Mouse (Mus musculus) CH12.LX (cell line): ENCODE measurements around the gene Catsper2. TPM values are rescaled to one million over a fixed set of nuclear protein-coding genes. Genes with fewer than 3 reads are reported as not detected.

ENCODE experiments used
- DNase-seq: peaks from one replicate; pipeline ENCODE4 v3.0.0-alpha.2; 2013; ENCODE audit errors: extremely low read depth
- H3K27ac ChIP-seq: 2 replicates; pipeline ENCODE4 v1.5.1; 2012; ENCODE audit warnings: low read depth, mild to moderate bottlenecking, control low read depth, moderate library complexity; ENCODE audit not compliant: insufficient read depth
- H3K27me3 ChIP-seq: replicated peaks from 2 replicates; pipeline ENCODE3; 2012; ENCODE audit warnings: inconsistent platforms
- H3K36me3 ChIP-seq, 2 experiments: replicated peaks in 1 of 2; 2 replicates each; pipeline versions ENCODE3 to v1.6.1; 2012; ENCODE audit warnings: inconsistent platforms in 1 of 2, low read length in 1 of 2, mild to moderate bottlenecking in 1 of 2, mixed read lengths in 1 of 2, moderate library complexity in 1 of 2; ENCODE audit not compliant: control insufficient read depth in 1 of 2, insufficient read depth in 1 of 2
- H3K4me1 ChIP-seq, 2 experiments: 2 replicates each; pipeline ENCODE4 v1.6.1; 2012; ENCODE audit warnings: inconsistent platforms in 1 of 2, moderate library complexity in 1 of 2; ENCODE audit not compliant: insufficient read depth in 2 of 2, control insufficient read depth in 1 of 2
- H3K4me2 ChIP-seq: 2 replicates; pipeline ENCODE4 v1.6.1; 2012; ENCODE audit warnings: low read depth, mild to moderate bottlenecking, control low read depth; ENCODE audit not compliant: poor library complexity, insufficient read depth, severe bottlenecking
- H3K4me3 ChIP-seq, 3 experiments: fragments of 150-350 bp in 1 of 3; sonication (generic) in 1 of 3; replicated peaks in 1 of 3; 2 replicates each; pipeline versions ENCODE3 to v1.5.1; 2011 to 2012; ENCODE audit warnings: low read depth in 2 of 3, low read length in 2 of 3, mild to moderate bottlenecking in 2 of 3, moderate library complexity in 2 of 3, control low read depth in 1 of 3, improper control_type of control experiment in 1 of 3, inconsistent platforms in 1 of 3, mixed read lengths in 1 of 3; ENCODE audit not compliant: poor library complexity in 1 of 3
- H3K79me2 ChIP-seq: replicated peaks from 2 replicates; pipeline ENCODE4 v1.6.1; 2012; ENCODE audit warnings: mild to moderate bottlenecking, moderate library complexity; ENCODE audit not compliant: control insufficient read depth, poor library complexity, insufficient read depth, severe bottlenecking; ENCODE audit errors: extremely low read depth
- H3K9ac ChIP-seq: 2 replicates; pipeline ENCODE4 v1.6.1; 2012; ENCODE audit warnings: low read depth, mild to moderate bottlenecking, control low read depth, moderate library complexity; ENCODE audit not compliant: insufficient read depth
- H3K9me3 ChIP-seq: replicated peaks from 2 replicates; pipeline ENCODE3; 2012; ENCODE audit warnings: low read length, inconsistent platforms, mixed read lengths
- BHLHE40 ChIP-seq: IDR thresholded peaks from 2 replicates; pipeline ENCODE4 v1.6.1; 2011; ENCODE audit warnings: mild to moderate bottlenecking, low read depth, low read length, improper control_type of control experiment
- CHD1 ChIP-seq: IDR thresholded peaks from 2 replicates; pipeline ENCODE4 v1.6.1; 2012; ENCODE audit warnings: low read depth, low read length, improper control_type of control experiment, inconsistent platforms
- CHD2 ChIP-seq: IDR thresholded peaks from 2 replicates; pipeline ENCODE4 v1.6.1; 2011; ENCODE audit warnings: low read length, improper control_type of control experiment
- ELF1 ChIP-seq: IDR thresholded peaks from 2 replicates; pipeline ENCODE4 v1.6.1; 2014; ENCODE audit warnings: low read depth, mild to moderate bottlenecking, inconsistent platforms, low read length, improper control_type of control experiment
- EP300 ChIP-seq: IDR thresholded peaks from 2 replicates; pipeline ENCODE4 v1.6.1; 2011; ENCODE audit warnings: low read length, improper control_type of control experiment
- ETS1 ChIP-seq: conservative IDR thresholded peaks from 2 replicates; pipeline ENCODE4 v1.6.1; 2012; ENCODE audit warnings: low read depth, mild to moderate bottlenecking, inconsistent platforms, low read length, improper control_type of control experiment, moderate library complexity
- IRF4 ChIP-seq: IDR thresholded peaks from 2 replicates; pipeline ENCODE4 v1.6.1; 2014; ENCODE audit warnings: low read depth, mild to moderate bottlenecking, inconsistent platforms, low read length, improper control_type of control experiment
- KAT2A ChIP-seq: IDR thresholded peaks from 2 replicates; pipeline ENCODE4 v1.6.1; 2012; ENCODE audit warnings: low read length, improper control_type of control experiment, inconsistent platforms; ENCODE audit not compliant: insufficient replicate concordance
- MAFK ChIP-seq: IDR thresholded peaks from 2 replicates; pipeline ENCODE4 v1.6.1; 2011; ENCODE audit warnings: low read length, improper control_type of control experiment; ENCODE audit not compliant: insufficient replicate concordance
- MAX ChIP-seq: IDR thresholded peaks from 2 replicates; pipeline ENCODE4 v1.6.1; 2011; ENCODE audit warnings: low read length, improper control_type of control experiment
- MXI1 ChIP-seq: IDR thresholded peaks from 2 replicates; pipeline ENCODE4 v1.6.1; 2011; ENCODE audit warnings: mild to moderate bottlenecking, low read depth, low read length, improper control_type of control experiment
- MYC ChIP-seq: IDR thresholded peaks from 2 replicates; pipeline ENCODE4 v1.6.1; 2011; ENCODE audit warnings: low read depth, mild to moderate bottlenecking, improper control_type of control experiment, low read length
- POLR2A ChIP-seq: IDR thresholded peaks from 2 replicates; pipeline ENCODE4 v1.6.1; 2011; ENCODE audit warnings: low read depth, mild to moderate bottlenecking, improper control_type of control experiment, low read length
- RAD21 ChIP-seq: IDR thresholded peaks from 2 replicates; pipeline ENCODE4 v1.6.1; 2011; ENCODE audit warnings: low read depth, mild to moderate bottlenecking, low read length, improper control_type of control experiment, moderate library complexity
- RCOR1 ChIP-seq: conservative IDR thresholded peaks from 2 replicates; pipeline ENCODE4 v1.6.1; 2012; ENCODE audit warnings: low read depth, mild to moderate bottlenecking, inconsistent platforms, low read length, improper control_type of control experiment
- SIN3A ChIP-seq: IDR thresholded peaks from 2 replicates; pipeline ENCODE4 v1.6.1; 2012; ENCODE audit warnings: low read length, improper control_type of control experiment, inconsistent platforms
- SMC3 ChIP-seq: IDR thresholded peaks from 2 replicates; pipeline ENCODE4 v1.6.1; 2011; ENCODE audit warnings: low read depth, low read length, improper control_type of control experiment
- ZC3H11A ChIP-seq: IDR thresholded peaks from 2 replicates; pipeline ENCODE4 v1.6.1; 2012; ENCODE audit warnings: low read depth, mild to moderate bottlenecking, inconsistent platforms, low read length, improper control_type of control experiment
- ZKSCAN1 ChIP-seq: IDR thresholded peaks from 2 replicates; pipeline ENCODE4 v1.6.1; 2012; ENCODE audit warnings: low read depth, inconsistent platforms, low read length, improper control_type of control experiment, borderline replicate concordance
- ZMIZ1 ChIP-seq: IDR thresholded peaks from 2 replicates; pipeline ENCODE4 v1.6.1; 2012; ENCODE audit warnings: low read depth, mild to moderate bottlenecking, inconsistent platforms, low read length, improper control_type of control experiment
- ZNF384 ChIP-seq: IDR thresholded peaks from 2 replicates; pipeline ENCODE4 v1.6.1; 2012; ENCODE audit warnings: low read depth, low read length, improper control_type of control experiment, inconsistent platforms
- dilution Hi-C: fragments of 300-500 bp; cut with MboI; formaldehyde crosslinking; loops from 2 replicates; pipeline ENCODE4 v1.14.3; 2020; ENCODE audit warnings: low sequenced_read_pairs; ENCODE audit not compliant: extremely low pct_unique_long_range_greater_than_20kb, extremely low pct_ligation_motif_present
- in situ Hi-C: fragments of 300-500 bp; cut with MboI; formaldehyde crosslinking; loops from 3 replicates; pipeline ENCODE4 v1.14.3; 2019; ENCODE audit warnings: low sequenced_read_pairs, low pct_ligation_motif_present, low pct_unique_long_range_greater_than_20kb, mixed read lengths
- polyA plus RNA-seq: library from polyadenylated mRNA; unstranded; fragments of >175 nt; gene quantifications from 2 replicates; pipeline ENCODE4 v1.2.1, GENCODE M21; 2012; ENCODE audit warnings: low read depth; ENCODE audit not compliant: insufficient read length
- total RNA-seq, 2 experiments: library from RNA; depleted of rRNA; stranded (reverse); fragments of 300-350 nt in 1 of 2; fragments of >200 nt in 1 of 2; gene quantifications; 2 replicates each; pipeline ENCODE4 v1.2.3; 2012 to 2014

Catsper2 gene
- total and polyA plus RNA-seq, 3 experiments: 0.89 to 2.2 (median 1.8) TPM

GRCm38 (mm10) chr2:121415591-121415990 is 2.0 kb upstream of the Catsper2 start:
- no peak for DNase-seq
- peak overlapping the region in 2 of 3 experiments; percentile 72 to 96 for H3K4me3 ChIP-seq
- peak overlapping the region; percentile 94 for H3K4me2 ChIP-seq
- no peak overlapping the region for H3K27ac ChIP-seq
- in situ Hi-C loops: no loop called here
- dilution Hi-C loops: no loop called here
- peaks cover 8 to 54% of the 10 kb centered on the region in 2 experiments; a peak in 3 of 4 replicates for H3K4me1 ChIP-seq
- no peaks in the 10 kb centered on the region for H3K27me3 ChIP-seq
- H3K9ac ChIP-seq: peak overlapping the region; percentile 36
- H3K36me3 ChIP-seq: peaks cover 8 to 39% of the 10 kb centered on the region in 2 experiments
- H3K9me3 ChIP-seq: no peaks in the 10 kb centered on the region
- peaks cover 62% of the 10 kb centered on the region for H3K79me2 ChIP-seq
- no peak for TF ChIP-seq BHLHE40
- TF ChIP-seq ETS1: no peak
- no peak for TF ChIP-seq KAT2A
- no peak for TF ChIP-seq SMC3
- TF ChIP-seq RCOR1: no peak
- no peak for TF ChIP-seq MAX
- TF ChIP-seq ELF1: no peak
- no peak for TF ChIP-seq ZMIZ1
- no peak for TF ChIP-seq RAD21
- no peak for TF ChIP-seq ZKSCAN1
- no peak for TF ChIP-seq POLR2A

GRCm38 (mm10) chr2:121415103-121415502 is 1.5 kb upstream of the Catsper2 start:
- Histone ChIP-seq H3K27ac (no peak overlapping the region), H3K9me3 (no peaks in the 10 kb centered on the region), H3K9ac (peak overlapping the region; percentile 96; the same call in 1 of the 2 replicates), H3K79me2 (peaks cover 59% of the 10 kb centered on the region), H3K4me2 (peak overlapping the region; percentile 94), H3K4me3 (peak overlapping the region; percentile 43 to 96 (median 72)), H3K27me3 (no peaks in the 10 kb centered on the region)
- DNase-seq: no peak
- 0 out of 2 replicates have a peak, but pooled peaks have one; percentile 14 for TF ChIP-seq SIN3A
- no peak for TF ChIP-seq ZNF384
- TF ChIP-seq, all 38 proteins: peak for 1
- peaks cover 8 to 39% of the 10 kb centered on the region in 2 experiments for H3K36me3 ChIP-seq
- in situ Hi-C loops: no loop called here
- peaks cover 8 to 54% of the 10 kb centered on the region in 2 experiments; a peak in 3 of 4 replicates for H3K4me1 ChIP-seq
- dilution Hi-C loops: no loop called here

- Histone ChIP-seq H3K4me2 (peak overlapping the region; percentile 62), H3K9me3 (no peaks in the 10 kb centered on the region), H3K79me2 (peaks cover 54% of the 10 kb centered on the region), H3K4me3 (peak overlapping the region; percentile 72 to 96 (median 94))
- 0 out of 2 replicates have a peak, but pooled peaks have one; percentile 18 for TF ChIP-seq EP300
- 0 out of 2 replicates have a peak, but pooled peaks have one; percentile 45 for TF ChIP-seq MYC
- peak; percentile 84 for TF ChIP-seq SIN3A
- TF ChIP-seq ETS1: 0 out of 2 replicates have a peak, but pooled peaks have one; percentile 17
- no peak for TF ChIP-seq MAFK
- TF ChIP-seq MAX: peak; percentile 18; the same call in 1 of the 2 replicates
- TF ChIP-seq CHD2: peak; percentile 73
- peak; percentile 59 for TF ChIP-seq ELF1
- peak; percentile 64 for TF ChIP-seq ZNF384
- no peak for TF ChIP-seq IRF4
- no peak for TF ChIP-seq ZC3H11A
- peak; percentile 82 for TF ChIP-seq CHD1
- peak; percentile 58 for TF ChIP-seq MXI1
- TF ChIP-seq, all 38 proteins: peak for 10
- peaks cover 8 to 48% of the 10 kb centered on the region in 2 experiments; a peak in 3 of 4 replicates for H3K4me1 ChIP-seq
- peak; percentile 77 for DNase-seq
- H3K27me3 ChIP-seq: no peaks in the 10 kb centered on the region
- H3K36me3 ChIP-seq: peaks cover 5 to 34% of the 10 kb centered on the region in 2 experiments
- in situ Hi-C loops (no loop called here), dilution Hi-C loops (no loop called here)
- peak overlapping the region; percentile 85 for H3K27ac ChIP-seq
- H3K9ac ChIP-seq: peak overlapping the region; percentile 96
These were observed 620 bp upstream of the Catsper2 start for GRCm38 (mm10) chr2:121414139-121414685.
